Mouse (Mus musculus) adrenal gland (tissue): ENCODE data around the gene Atp6v0b.

Experiments used
- intact Hi-C: fragments of 180-260 bp; cut with DNase I; formaldehyde crosslinking; loops from one replicate; pipeline ENCODE4 v1.15.1; 2025

The Atp6v0b gene

DNA sequence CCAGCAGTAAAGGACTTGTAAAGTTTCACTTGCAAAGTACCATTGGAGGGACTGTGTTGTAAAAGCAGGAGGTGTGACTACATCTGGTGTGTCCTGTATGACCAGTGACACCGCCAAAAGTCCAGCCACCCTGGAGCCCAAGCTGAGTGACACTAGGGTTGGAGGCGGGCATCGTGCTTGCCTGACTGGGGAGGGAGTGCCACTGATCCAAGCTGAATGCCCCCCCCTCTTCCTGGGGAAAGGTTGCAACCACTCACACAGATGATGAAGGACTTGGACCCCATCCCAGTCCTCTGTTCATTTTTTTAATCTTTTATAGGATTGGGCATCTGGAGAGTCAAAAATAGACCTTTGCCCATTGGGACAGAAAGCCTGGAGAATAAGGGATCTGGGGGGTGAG, 45.6 kb downstream of the Atp6v0b start:
- intact Hi-C loops, result no loop called here

GRCm38 (mm10) chr4:117840821-117841220, 46.3 kb downstream of the Atp6v0b start:
- intact Hi-C loops, result no loop called here

DNA sequence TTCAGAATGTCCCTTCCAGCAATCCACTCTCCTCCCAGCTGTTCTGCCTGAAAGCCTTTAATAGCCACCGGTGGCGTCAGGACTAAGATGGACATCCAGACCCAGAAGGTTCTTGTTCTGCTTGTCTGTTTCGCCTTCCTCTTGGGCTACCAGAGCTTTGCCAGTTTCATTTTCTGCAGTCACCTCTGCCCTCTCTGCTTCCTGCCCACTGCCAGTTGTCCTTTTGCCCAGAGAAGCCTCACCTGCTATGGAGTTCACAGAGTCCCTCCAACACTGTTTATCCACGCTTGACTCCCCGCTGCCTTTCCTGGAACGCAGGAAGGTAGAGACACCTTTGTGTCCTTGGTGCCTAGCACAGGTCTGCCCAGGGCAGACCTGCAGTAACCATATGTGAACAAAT, 47.8 kb downstream of the Atp6v0b start:
- intact Hi-C loops, result no loop called here

- intact Hi-C loops, result no loop called here
These were observed 49.9 kb downstream of the Atp6v0b start for GRCm38 (mm10) chr4:117837271-117837670.

- intact Hi-C loops, result no loop called here
These were observed 50.8 kb downstream of the Atp6v0b start for GRCm38 (mm10) chr4:117836204-117836767.

GRCm38 (mm10) chr4:117835531-117836111, 51.5 kb downstream of the Atp6v0b start:
- intact Hi-C loops, result no loop called here

DNA sequence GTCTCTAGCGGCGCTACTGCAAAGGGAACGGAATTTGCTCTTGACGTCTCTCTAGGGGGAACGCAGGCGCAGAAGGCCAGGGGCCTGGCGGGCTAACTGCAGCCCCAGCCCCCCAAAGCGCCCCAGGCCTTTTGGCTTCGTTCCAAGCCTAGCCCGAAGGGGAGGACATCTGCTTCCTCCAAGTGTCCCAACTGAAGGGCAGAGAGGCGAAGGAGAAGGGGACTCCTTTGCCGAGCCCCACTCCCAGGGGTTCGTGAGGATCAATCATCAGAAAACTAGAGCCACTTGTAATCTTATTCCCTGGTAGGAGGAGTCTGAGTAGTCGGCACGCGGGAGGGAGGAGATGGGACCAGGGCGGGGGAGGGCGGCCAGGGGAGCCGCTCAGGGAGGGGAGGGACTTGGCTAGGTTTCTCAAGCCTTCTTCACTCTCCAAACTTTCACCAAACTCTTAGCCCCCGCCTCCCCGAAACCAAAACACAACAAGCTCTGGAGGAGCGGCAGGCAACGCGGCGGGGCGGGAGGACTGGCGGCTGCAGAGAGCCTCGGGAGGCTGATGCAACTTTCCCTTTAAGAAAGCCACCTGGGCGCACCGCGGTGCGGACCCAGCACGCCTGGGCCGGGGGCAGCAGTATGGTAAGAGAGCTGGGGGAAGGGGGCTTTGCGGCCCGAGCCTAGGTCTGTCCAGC, 52.1 kb downstream of the Atp6v0b start:
- intact Hi-C loops, result no loop called here

DNA sequence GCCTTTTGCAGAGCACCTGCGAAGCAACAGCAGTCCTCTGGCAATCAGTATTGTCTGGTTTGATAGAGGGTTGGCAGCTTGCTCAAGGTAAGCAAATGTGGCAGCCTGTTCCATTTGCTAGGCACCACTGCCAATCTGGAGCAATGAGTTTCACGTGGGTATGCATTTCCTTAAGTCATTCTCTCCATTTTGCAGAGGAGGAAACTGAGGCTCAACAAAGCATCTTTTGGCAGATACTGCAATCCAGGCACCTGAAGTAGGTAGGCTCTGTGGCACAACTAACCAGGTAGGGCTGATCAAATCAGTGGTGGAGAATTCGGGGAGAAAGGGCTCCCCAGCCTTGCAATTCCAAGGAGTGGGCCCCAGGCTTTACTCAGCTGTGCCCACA, 52.7 kb downstream of the Atp6v0b start, which contains the start of gene Slc6a9:
Gene Slc6a9 (plus strand): TSS at position 50 of the 388 bp plus-strand sequence.
- intact Hi-C loops, result no loop called here
